Mouse (Mus musculus): ENCODE data around the gene H1f0. TPM values are rescaled to one million over a fixed set of nuclear protein-coding genes. Genes with fewer than 3 reads are reported as not detected.

H1f0 gene
- polyA plus RNA-seq, 1 experiment from 2014 or later, result 340 TPM

DNA sequence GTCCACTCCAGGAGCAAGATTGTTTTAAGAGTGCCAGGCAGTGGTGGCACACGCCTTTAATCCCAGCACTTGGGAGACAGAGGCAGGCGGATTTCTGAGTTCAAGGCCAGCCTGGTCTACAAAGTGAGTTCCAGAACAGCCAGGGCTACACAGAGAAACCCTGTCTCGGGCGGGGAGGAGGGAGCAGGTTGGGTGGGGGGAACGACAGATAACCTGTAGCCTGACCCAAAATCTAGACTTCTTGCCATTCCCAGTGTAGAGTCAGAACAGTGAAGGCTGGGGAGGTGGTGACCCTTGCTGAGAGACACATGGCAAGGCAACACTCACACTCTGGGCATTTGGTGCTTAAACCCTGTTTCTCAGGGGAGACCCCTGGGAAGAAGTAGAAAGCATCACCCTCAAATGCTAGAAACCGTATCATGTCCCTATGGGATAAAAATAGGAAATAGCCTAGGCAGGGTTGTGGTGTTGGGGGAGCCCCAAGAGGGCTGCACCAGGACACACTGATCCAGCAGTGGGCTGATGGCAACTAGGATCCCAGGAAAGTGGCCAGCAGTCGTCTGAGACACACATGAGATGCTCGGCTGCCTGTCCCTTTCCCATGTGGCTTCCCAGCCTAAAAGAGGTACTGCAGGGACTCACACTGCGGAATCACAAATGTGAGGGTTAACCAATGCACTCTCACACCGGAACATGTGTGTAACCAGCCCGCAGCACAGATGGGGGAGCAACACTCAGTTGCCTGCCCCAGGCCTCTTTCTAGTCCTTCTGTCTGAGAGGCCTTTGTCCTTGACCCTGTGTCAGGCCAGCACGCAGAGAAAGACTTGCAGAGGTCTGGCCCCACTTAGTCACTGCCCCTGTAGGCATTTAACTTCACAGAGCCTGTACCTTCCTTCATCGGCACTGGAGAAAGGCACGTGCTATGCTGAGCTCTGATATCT lies 38.8 kb upstream of the H1f0 start:
- H3K9ac ChIP-seq (ENCODE audit: low read length), result no peak overlapping the region
- no peak overlapping the region for H3K4me3 ChIP-seq (ENCODE audit: low read depth, low read length)
- no peak overlapping the region for H3K27ac ChIP-seq (ENCODE audit: low read depth, low read length)
- ATAC-seq (ENCODE audit: insufficient read depth, low FRiP score, low TSS enrichment), result no peak
- H3K36me3 ChIP-seq (ENCODE audit: control insufficient read depth, insufficient read depth, low read length), result peaks cover 31% of the 10 kb centered on the region
- WGBS, result 90% methylated on average over 14 of the region's 14 CpGs
- peaks cover 4% of the 10 kb centered on the region; the same call in 1 of the 2 replicates for H3K4me1 ChIP-seq (ENCODE audit: control insufficient read depth, insufficient read depth, low read length)
- no peak for DNase-seq (ENCODE audit: low spot score)
- no peaks in the 10 kb centered on the region for H3K27me3 ChIP-seq (ENCODE audit: control insufficient read depth, insufficient read depth, low read length)
- no peaks in the 10 kb centered on the region for H3K9me3 ChIP-seq (ENCODE audit: control insufficient read depth, low read length)
- H3K4me2 ChIP-seq (ENCODE audit: low read depth), result no peak overlapping the region

DNA sequence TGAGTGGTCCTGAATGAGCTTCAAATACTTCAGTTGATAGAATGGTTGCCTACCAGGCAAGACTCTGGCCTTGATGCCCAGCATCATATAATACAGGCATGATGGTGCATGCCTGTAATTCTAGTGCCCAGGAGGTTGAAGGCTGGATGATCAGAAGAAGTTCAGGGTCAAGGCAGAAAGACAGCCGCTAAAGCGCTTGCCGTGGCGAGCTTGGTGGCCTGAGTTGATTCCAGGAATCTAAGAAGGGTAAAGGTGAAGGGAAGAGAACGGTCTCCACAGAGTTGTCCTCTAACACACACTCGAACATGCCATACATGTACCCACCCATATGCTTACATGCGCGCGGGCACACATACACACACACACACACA lies 38.2 kb upstream of the H1f0 start:
- 92% methylated on average over 9 of the region's 9 CpGs for WGBS
- ATAC-seq (ENCODE audit: insufficient read depth, low FRiP score, low TSS enrichment) (no peak), DNase-seq (ENCODE audit: low spot score) (no peak)
- Histone ChIP-seq H3K4me1 (ENCODE audit: control insufficient read depth, insufficient read depth, low read length) (no peaks in the 10 kb centered on the region), H3K4me3 (ENCODE audit: low read depth, low read length) (no peak overlapping the region), H3K4me2 (ENCODE audit: low read depth) (no peak overlapping the region), H3K9ac (ENCODE audit: low read length) (no peak overlapping the region), H3K27ac (ENCODE audit: low read depth, low read length) (no peak overlapping the region), H3K27me3 (ENCODE audit: control insufficient read depth, insufficient read depth, low read length) (no peaks in the 10 kb centered on the region), H3K36me3 (ENCODE audit: control insufficient read depth, insufficient read depth, low read length) (peaks cover 31% of the 10 kb centered on the region), H3K9me3 (ENCODE audit: control insufficient read depth, low read length) (no peaks in the 10 kb centered on the region)

GRCm38 (mm10) chr15:78990970-78991525 lies 37.2 kb upstream of the H1f0 start:
- DNase-seq (ENCODE audit: low spot score), result no peak
- Histone ChIP-seq H3K4me1 (ENCODE audit: control insufficient read depth, insufficient read depth, low read length) (no peaks in the 10 kb centered on the region), H3K27ac (ENCODE audit: low read depth, low read length) (no peak overlapping the region), H3K9me3 (ENCODE audit: control insufficient read depth, low read length) (no peaks in the 10 kb centered on the region), H3K4me2 (ENCODE audit: low read depth) (no peak overlapping the region), H3K4me3 (ENCODE audit: low read depth, low read length) (no peak overlapping the region), H3K36me3 (ENCODE audit: control insufficient read depth, insufficient read depth, low read length) (peaks cover 32% of the 10 kb centered on the region), H3K9ac (ENCODE audit: low read length) (no peak overlapping the region), H3K27me3 (ENCODE audit: control insufficient read depth, insufficient read depth, low read length) (no peaks in the 10 kb centered on the region)
- no peak for ATAC-seq (ENCODE audit: insufficient read depth, low FRiP score, low TSS enrichment)
- 95% methylated on average over 25 of the region's 25 CpGs for WGBS

DNA sequence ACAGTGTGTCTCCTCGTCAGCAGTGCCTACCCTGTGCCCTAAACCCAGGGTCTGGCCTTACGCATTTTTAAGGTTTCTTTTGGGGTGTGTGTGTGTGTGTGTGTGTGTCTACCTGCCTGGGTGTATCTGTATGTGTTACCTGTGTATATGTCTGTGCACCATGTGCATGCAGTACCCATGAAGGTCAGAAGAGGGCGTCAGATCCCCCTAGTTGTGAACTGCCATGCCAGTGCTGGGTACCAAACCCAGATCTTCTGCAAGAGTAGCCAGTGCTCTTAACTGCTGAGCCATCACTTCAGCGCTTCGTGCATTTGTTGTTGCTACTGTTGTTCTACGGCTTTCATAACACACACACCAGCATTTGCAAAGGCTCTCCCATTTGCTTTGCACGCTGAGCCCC lies 36.0 kb upstream of the H1f0 start:
- WGBS, result 93% methylated on average over 7 of the region's 7 CpGs
- Histone ChIP-seq H3K36me3 (ENCODE audit: control insufficient read depth, insufficient read depth, low read length) (peaks cover 34% of the 10 kb centered on the region), H3K4me3 (ENCODE audit: low read depth, low read length) (no peak overlapping the region), H3K9me3 (ENCODE audit: control insufficient read depth, low read length) (no peaks in the 10 kb centered on the region), H3K4me1 (ENCODE audit: control insufficient read depth, insufficient read depth, low read length) (no peaks in the 10 kb centered on the region), H3K4me2 (ENCODE audit: low read depth) (no peak overlapping the region), H3K27ac (ENCODE audit: low read depth, low read length) (no peak overlapping the region), H3K9ac (ENCODE audit: low read length) (no peak overlapping the region), H3K27me3 (ENCODE audit: control insufficient read depth, insufficient read depth, low read length) (no peaks in the 10 kb centered on the region)
- no peak for DNase-seq (ENCODE audit: low spot score)
- no peak for ATAC-seq (ENCODE audit: insufficient read depth, low FRiP score, low TSS enrichment)

DNA sequence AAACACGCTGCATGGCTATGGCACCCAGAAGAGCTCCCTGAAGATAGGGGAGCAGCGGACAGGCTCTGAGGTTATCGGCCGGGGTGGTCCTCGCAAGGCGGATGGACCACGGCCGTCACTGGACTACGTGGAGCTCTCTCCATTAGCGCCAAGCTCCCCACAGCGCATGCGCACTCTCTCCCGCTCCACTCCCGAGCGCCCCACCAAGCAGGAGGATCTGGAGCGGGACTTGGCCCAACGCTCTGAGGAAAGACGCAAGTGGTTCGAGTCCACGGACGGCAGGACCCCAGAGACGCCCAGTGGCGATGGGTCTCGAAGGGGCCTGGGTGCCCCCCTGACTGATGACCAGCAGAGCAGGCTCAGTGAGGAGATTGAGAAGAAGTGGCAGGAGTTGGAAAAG lies 35.3 kb upstream of the H1f0 start:
- H3K4me2 ChIP-seq (ENCODE audit: low read depth), result no peak overlapping the region
- 97% methylated on average over 24 of the region's 24 CpGs for WGBS
- H3K27ac ChIP-seq (ENCODE audit: low read depth, low read length), result no peak overlapping the region
- no peaks in the 10 kb centered on the region for H3K9me3 ChIP-seq (ENCODE audit: control insufficient read depth, low read length)
- H3K9ac ChIP-seq (ENCODE audit: low read length), result no peak overlapping the region
- H3K27me3 ChIP-seq (ENCODE audit: control insufficient read depth, insufficient read depth, low read length), result no peaks in the 10 kb centered on the region
- H3K4me1 ChIP-seq (ENCODE audit: control insufficient read depth, insufficient read depth, low read length), result no peaks in the 10 kb centered on the region
- H3K36me3 ChIP-seq (ENCODE audit: control insufficient read depth, insufficient read depth, low read length), result peaks cover 34% of the 10 kb centered on the region
- DNase-seq (ENCODE audit: low spot score), result no peak
- H3K4me3 ChIP-seq (ENCODE audit: low read depth, low read length), result no peak overlapping the region
- ATAC-seq (ENCODE audit: insufficient read depth, low FRiP score, low TSS enrichment), result no peak

GRCm38 (mm10) chr15:78995916-78996315 lies 32.3 kb upstream of the H1f0 start:
- H3K9ac ChIP-seq (ENCODE audit: low read length), result no peak overlapping the region
- DNase-seq (ENCODE audit: low spot score) (no peak), ATAC-seq (ENCODE audit: insufficient read depth, low FRiP score, low TSS enrichment) (no peak)
- no peak overlapping the region for H3K27ac ChIP-seq (ENCODE audit: low read depth, low read length)
- H3K4me2 ChIP-seq (ENCODE audit: low read depth), result no peak overlapping the region
- H3K4me1 ChIP-seq (ENCODE audit: control insufficient read depth, insufficient read depth, low read length), result no peaks in the 10 kb centered on the region
- over 99% methylated on average over 4 of the region's 4 CpGs for WGBS
- H3K36me3 ChIP-seq (ENCODE audit: control insufficient read depth, insufficient read depth, low read length), result peaks cover 29% of the 10 kb centered on the region
- H3K9me3 ChIP-seq (ENCODE audit: control insufficient read depth, low read length), result no peaks in the 10 kb centered on the region
- no peak overlapping the region for H3K4me3 ChIP-seq (ENCODE audit: low read depth, low read length)
- H3K27me3 ChIP-seq (ENCODE audit: control insufficient read depth, insufficient read depth, low read length), result no peaks in the 10 kb centered on the region

GRCm38 (mm10) chr15:78996663-78997062 lies 31.6 kb upstream of the H1f0 start:
- WGBS, result 85% methylated on average over 3 of the region's 3 CpGs
- H3K27me3 ChIP-seq (ENCODE audit: control insufficient read depth, insufficient read depth, low read length), result no peaks in the 10 kb centered on the region
- H3K9ac ChIP-seq (ENCODE audit: low read length), result no peak overlapping the region
- H3K9me3 ChIP-seq (ENCODE audit: control insufficient read depth, low read length), result no peaks in the 10 kb centered on the region
- H3K4me3 ChIP-seq (ENCODE audit: low read depth, low read length), result no peak overlapping the region
- ATAC-seq (ENCODE audit: insufficient read depth, low FRiP score, low TSS enrichment) (no peak), DNase-seq (ENCODE audit: low spot score) (no peak)
- peaks cover 26% of the 10 kb centered on the region for H3K36me3 ChIP-seq (ENCODE audit: control insufficient read depth, insufficient read depth, low read length)
- no peaks in the 10 kb centered on the region for H3K4me1 ChIP-seq (ENCODE audit: control insufficient read depth, insufficient read depth, low read length)
- no peak overlapping the region for H3K4me2 ChIP-seq (ENCODE audit: low read depth)
- H3K27ac ChIP-seq (ENCODE audit: low read depth, low read length), result no peak overlapping the region

- Histone ChIP-seq H3K36me3 (ENCODE audit: control insufficient read depth, insufficient read depth, low read length) (peaks cover 19% of the 10 kb centered on the region), H3K27ac (ENCODE audit: low read depth, low read length) (no peak overlapping the region)
Observed at GRCm38 (mm10) chr15:78998348-78998747, 29.9 kb upstream of the H1f0 start.

GRCm38 (mm10) chr15:78999586-78999985 lies 28.7 kb upstream of the H1f0 start:
- no peak overlapping the region for H3K4me3 ChIP-seq (ENCODE audit: low read depth, low read length)
- DNase-seq (ENCODE audit: low spot score), result no peak
- H3K9ac ChIP-seq (ENCODE audit: low read length), result no peak overlapping the region
- no peak overlapping the region for H3K4me2 ChIP-seq (ENCODE audit: low read depth)
- H3K27me3 ChIP-seq (ENCODE audit: control insufficient read depth, insufficient read depth, low read length), result no peaks in the 10 kb centered on the region
- H3K36me3 ChIP-seq (ENCODE audit: control insufficient read depth, insufficient read depth, low read length), result peaks cover 13% of the 10 kb centered on the region
- no peaks in the 10 kb centered on the region for H3K9me3 ChIP-seq (ENCODE audit: control insufficient read depth, low read length)
- no peak overlapping the region for H3K27ac ChIP-seq (ENCODE audit: low read depth, low read length)
- no peaks in the 10 kb centered on the region for H3K4me1 ChIP-seq (ENCODE audit: control insufficient read depth, insufficient read depth, low read length)
- 90% methylated on average over 11 of the region's 11 CpGs for WGBS
- ATAC-seq (ENCODE audit: insufficient read depth, low FRiP score, low TSS enrichment), result no peak

More at GRCm38 (mm10) chr15:78998348-78998747, 29.9 kb upstream of the H1f0 start:
- H3K9me3 ChIP-seq (ENCODE audit: control insufficient read depth, low read length), result no peaks in the 10 kb centered on the region
- 70% methylated on average over 8 of the region's 8 CpGs for WGBS
- DNase-seq (ENCODE audit: low spot score) (no peak), ATAC-seq (ENCODE audit: insufficient read depth, low FRiP score, low TSS enrichment) (no peak)
- H3K4me3 ChIP-seq (ENCODE audit: low read depth, low read length), result no peak overlapping the region
- no peaks in the 10 kb centered on the region for H3K27me3 ChIP-seq (ENCODE audit: control insufficient read depth, insufficient read depth, low read length)
- H3K4me1 ChIP-seq (ENCODE audit: control insufficient read depth, insufficient read depth, low read length), result no peaks in the 10 kb centered on the region
- H3K4me2 ChIP-seq (ENCODE audit: low read depth), result no peak overlapping the region
- no peak overlapping the region for H3K9ac ChIP-seq (ENCODE audit: low read length)

Measured in neural tube, embryonic 11.5 days (tissue).